Mouse (Mus musculus): ENCODE results near the gene Ak9. TPM values are rescaled to one million over a fixed set of nuclear protein-coding genes. Genes with fewer than 3 reads are reported as not detected.

Ak9 gene
- polyA plus RNA-seq, 1 experiment from 2014 or later = not detected

DNA sequence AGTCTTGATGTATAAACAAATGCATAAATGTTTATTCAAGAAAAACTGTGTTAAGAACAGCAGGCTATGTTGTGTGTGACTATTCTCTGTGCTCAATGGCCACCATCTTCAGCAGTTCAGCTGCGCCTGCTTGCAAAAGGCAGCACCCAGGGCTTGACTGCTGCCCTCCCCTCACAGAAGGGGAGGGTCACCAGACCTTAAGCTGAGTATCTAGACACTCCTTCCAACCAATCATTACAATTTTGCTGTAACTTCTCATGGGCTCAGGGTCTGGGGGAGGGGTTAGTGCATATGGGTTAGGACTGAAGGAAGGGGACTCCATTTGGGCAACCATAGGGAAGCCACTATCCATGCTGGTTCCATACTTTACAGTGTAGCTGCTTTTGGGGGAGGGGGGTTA, 25.0 kb upstream of the Ak9 start:
- Histone ChIP-seq H3K27me3 (ENCODE audit: insufficient read depth, low read length) (no peaks in the 10 kb centered on the region), H3K27ac (ENCODE audit: low read depth) (no peak overlapping the region), H3K4me2 (ENCODE audit: low read depth, low read length) (no peak overlapping the region), H3K9ac (replicated peaks) (no peak overlapping the region), H3K9me3 (ENCODE audit: low read length) (no peaks in the 10 kb centered on the region), H3K36me3 (replicated peaks; ENCODE audit: insufficient read depth, low read length) (peaks cover 8% of the 10 kb centered on the region), H3K4me1 (ENCODE audit: insufficient read depth) (no peaks in the 10 kb centered on the region), H3K4me3 (ENCODE audit: low read depth, low read length) (no peak overlapping the region)
- DNase-seq (no peak), ATAC-seq (no peak)
- 96% methylated on average over 1 of the region's 1 CpGs for WGBS (ENCODE audit: insufficient replicate concordance)
- TF ChIP-seq EP300 (IDR thresholded peaks at IDR 0.05; ENCODE audit: low read depth) = no peak
- TF ChIP-seq CTCF (IDR thresholded peaks at IDR 0.05; ENCODE audit: low read depth) = no peak

DNA sequence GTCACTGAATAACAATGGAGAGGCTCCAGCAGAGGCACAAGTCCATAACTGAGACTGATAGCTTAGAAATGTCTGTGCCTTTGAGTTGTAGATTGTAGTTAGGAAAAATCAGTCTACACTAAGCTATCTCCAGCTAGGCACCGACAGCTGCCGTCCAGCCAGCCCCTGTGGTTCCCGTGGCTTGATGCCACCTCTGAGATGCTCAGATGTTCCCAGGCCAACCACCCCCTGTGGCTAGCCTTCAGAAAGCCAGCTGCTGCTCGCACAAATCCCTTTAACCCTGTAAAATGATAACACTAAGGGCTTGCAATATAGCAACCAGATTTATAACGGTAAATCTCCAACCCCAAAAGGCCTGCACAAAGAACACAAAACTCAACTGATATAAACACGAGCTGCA, 23.6 kb upstream of the Ak9 start:
- no peaks in the 10 kb centered on the region for H3K27me3 ChIP-seq (ENCODE audit: insufficient read depth, low read length)
- H3K9ac ChIP-seq (replicated peaks) = no peak overlapping the region
- ATAC-seq (no peak), DNase-seq (no peak)
- no peak for TF ChIP-seq EP300 (IDR thresholded peaks at IDR 0.05; ENCODE audit: low read depth)
- no peak for TF ChIP-seq CTCF (IDR thresholded peaks at IDR 0.05; ENCODE audit: low read depth)
- H3K36me3 ChIP-seq (replicated peaks; ENCODE audit: insufficient read depth, low read length) = peaks cover 11% of the 10 kb centered on the region
- H3K27ac ChIP-seq (ENCODE audit: low read depth) = no peak overlapping the region
- no peaks in the 10 kb centered on the region for H3K9me3 ChIP-seq (ENCODE audit: low read length)
- no peaks in the 10 kb centered on the region for H3K4me1 ChIP-seq (ENCODE audit: insufficient read depth)
- no peak overlapping the region for H3K4me2 ChIP-seq (ENCODE audit: low read depth, low read length)
- no peak overlapping the region for H3K4me3 ChIP-seq (ENCODE audit: low read depth, low read length)
- 68% methylated on average over 6 of the region's 6 CpGs for WGBS (ENCODE audit: insufficient replicate concordance)

DNA sequence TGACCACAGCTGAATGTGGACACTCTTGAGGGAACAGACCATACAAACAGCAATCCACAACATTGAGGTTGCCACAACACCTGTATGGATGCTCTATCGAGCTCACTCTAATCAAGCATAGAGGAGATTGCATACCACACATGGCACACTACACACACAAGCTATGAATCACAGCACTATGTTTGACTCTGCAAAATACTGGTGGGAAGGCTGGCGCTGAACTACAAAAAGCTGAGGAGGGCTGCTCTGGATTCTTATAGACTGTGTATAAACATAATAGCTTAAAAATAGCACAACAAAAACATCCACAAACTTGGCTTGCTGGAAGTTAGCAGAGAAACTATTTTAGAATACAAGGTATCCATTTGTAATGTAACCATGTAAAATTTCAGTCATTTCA, 23.0 kb upstream of the Ak9 start:
- ATAC-seq = no peak
- Histone ChIP-seq H3K4me1 (ENCODE audit: insufficient read depth) (no peaks in the 10 kb centered on the region), H3K4me2 (ENCODE audit: low read depth, low read length) (no peak overlapping the region), H3K4me3 (ENCODE audit: low read depth, low read length) (no peak overlapping the region), H3K9me3 (ENCODE audit: low read length) (no peaks in the 10 kb centered on the region), H3K9ac (replicated peaks) (no peak overlapping the region), H3K27me3 (ENCODE audit: insufficient read depth, low read length) (no peaks in the 10 kb centered on the region), H3K27ac (ENCODE audit: low read depth) (no peak overlapping the region), H3K36me3 (replicated peaks; ENCODE audit: insufficient read depth, low read length) (peaks cover 12% of the 10 kb centered on the region)
- DNase-seq = no peak
- no peak for TF ChIP-seq EP300 (IDR thresholded peaks at IDR 0.05; ENCODE audit: low read depth)
- TF ChIP-seq CTCF (IDR thresholded peaks at IDR 0.05; ENCODE audit: low read depth) = no peak
- 84% methylated on average over 2 of the region's 2 CpGs for WGBS (ENCODE audit: insufficient replicate concordance)

DNA sequence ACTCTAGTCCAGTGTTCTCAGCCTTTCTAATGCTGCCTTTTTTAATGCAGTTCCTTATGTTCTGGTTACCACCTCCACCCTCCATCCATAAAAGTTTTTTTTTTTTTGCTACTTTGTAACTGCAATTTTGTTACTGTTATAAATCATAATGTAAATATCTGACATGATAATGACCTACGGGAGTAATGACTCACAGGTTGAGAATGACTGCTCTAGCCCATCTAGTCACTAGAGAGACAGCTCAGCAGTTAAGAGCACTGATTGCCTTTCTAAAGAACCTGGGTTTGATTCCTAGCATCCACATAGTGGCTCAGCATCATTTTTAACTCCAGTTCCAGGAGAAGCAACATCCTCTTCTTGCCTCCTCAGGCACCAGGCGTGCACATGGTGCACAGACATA, 21.7 kb upstream of the Ak9 start:
- DNase-seq = no peak
- H3K27me3 ChIP-seq (ENCODE audit: insufficient read depth, low read length) = no peaks in the 10 kb centered on the region
- H3K9ac ChIP-seq (replicated peaks) = no peak overlapping the region
- WGBS (ENCODE audit: insufficient replicate concordance) = 79% methylated on average over 2 of the region's 2 CpGs
- no peak overlapping the region for H3K4me3 ChIP-seq (ENCODE audit: low read depth, low read length)
- TF ChIP-seq EP300 (IDR thresholded peaks at IDR 0.05; ENCODE audit: low read depth) = no peak
- TF ChIP-seq CTCF (IDR thresholded peaks at IDR 0.05; ENCODE audit: low read depth) = no peak
- ATAC-seq = no peak
- H3K4me1 ChIP-seq (ENCODE audit: insufficient read depth) = no peaks in the 10 kb centered on the region
- no peak overlapping the region for H3K4me2 ChIP-seq (ENCODE audit: low read depth, low read length)
- H3K27ac ChIP-seq (ENCODE audit: low read depth) = no peak overlapping the region
- H3K36me3 ChIP-seq (replicated peaks; ENCODE audit: insufficient read depth, low read length) = peaks cover 5% of the 10 kb centered on the region
- H3K9me3 ChIP-seq (ENCODE audit: low read length) = no peaks in the 10 kb centered on the region

DNA sequence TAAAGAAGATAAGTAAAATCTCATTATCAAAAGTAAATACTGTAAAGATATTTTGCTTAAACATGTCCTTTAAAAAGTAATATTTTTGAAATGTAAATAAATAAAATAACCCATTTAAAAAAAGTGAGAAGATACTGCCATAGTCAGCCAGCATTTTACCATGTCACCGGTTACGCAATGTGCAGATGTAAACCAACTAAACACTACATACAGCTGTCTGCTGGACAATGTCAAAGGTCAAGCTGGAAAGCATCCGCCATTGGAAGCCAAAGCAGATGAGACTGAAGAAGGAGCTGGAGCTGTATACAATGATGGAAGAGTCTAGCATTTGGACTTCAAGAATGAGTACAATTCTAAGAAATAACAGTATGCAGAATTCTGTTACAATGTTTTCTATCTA, 16.2 kb upstream of the Ak9 start:
- WGBS (ENCODE audit: insufficient replicate concordance) = 77% methylated on average over 3 of the region's 3 CpGs
- Histone ChIP-seq H3K4me3 (ENCODE audit: low read depth, low read length) (no peak overlapping the region), H3K4me1 (ENCODE audit: insufficient read depth) (no peaks in the 10 kb centered on the region; the same call in 1 of the 2 replicates), H3K27me3 (ENCODE audit: insufficient read depth, low read length) (no peaks in the 10 kb centered on the region), H3K9ac (replicated peaks) (no peak overlapping the region), H3K9me3 (ENCODE audit: low read length) (no peaks in the 10 kb centered on the region), H3K27ac (ENCODE audit: low read depth) (no peak overlapping the region), H3K36me3 (replicated peaks; ENCODE audit: insufficient read depth, low read length) (peaks cover 4% of the 10 kb centered on the region; the same call in 1 of the 2 replicates), H3K4me2 (ENCODE audit: low read depth, low read length) (no peak overlapping the region)
- no peak for DNase-seq
- TF ChIP-seq EP300 (IDR thresholded peaks at IDR 0.05; ENCODE audit: low read depth) (no peak), CTCF (IDR thresholded peaks at IDR 0.05; ENCODE audit: low read depth) (no peak)
- no peak for ATAC-seq

DNA sequence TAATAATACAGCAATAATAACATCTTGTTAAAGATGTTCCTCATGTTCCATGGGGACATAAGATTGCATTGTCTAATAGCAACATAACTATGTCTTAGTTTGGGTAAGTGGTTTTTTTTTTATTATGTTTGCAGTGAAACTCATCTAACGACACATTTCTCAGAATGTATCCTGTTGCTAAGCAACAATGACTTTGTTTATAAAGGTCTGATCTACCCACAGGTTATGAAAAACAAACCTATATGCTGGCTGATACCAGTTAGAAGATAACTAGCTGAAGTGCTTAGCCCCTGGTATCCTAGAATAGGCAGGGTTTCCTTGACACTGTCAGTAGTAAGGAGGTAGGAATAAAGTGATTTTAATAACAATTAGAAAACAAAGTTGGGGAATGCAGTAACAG, 15.7 kb upstream of the Ak9 start:
- DNase-seq (no peak), ATAC-seq (no peak)
- TF ChIP-seq CTCF (IDR thresholded peaks at IDR 0.05; ENCODE audit: low read depth) (no peak), EP300 (IDR thresholded peaks at IDR 0.05; ENCODE audit: low read depth) (no peak)
- H3K27me3 ChIP-seq (ENCODE audit: insufficient read depth, low read length) = no peaks in the 10 kb centered on the region
- H3K4me3 ChIP-seq (ENCODE audit: low read depth, low read length) = no peak overlapping the region
- no peaks in the 10 kb centered on the region for H3K9me3 ChIP-seq (ENCODE audit: low read length)
- no peak overlapping the region for H3K4me2 ChIP-seq (ENCODE audit: low read depth, low read length)
- 60% methylated on average over 1 of the region's 1 CpGs for WGBS (ENCODE audit: insufficient replicate concordance)
- no peak overlapping the region; the same call in 1 of the 2 replicates for H3K9ac ChIP-seq (replicated peaks)
- no peaks in the 10 kb centered on the region; the same call in 1 of the 2 replicates for H3K4me1 ChIP-seq (ENCODE audit: insufficient read depth)
- H3K27ac ChIP-seq (ENCODE audit: low read depth) = no peak overlapping the region
- H3K36me3 ChIP-seq (replicated peaks; ENCODE audit: insufficient read depth, low read length) = peaks cover 4% of the 10 kb centered on the region; the same call in 1 of the 2 replicates
